10 mouse cellular contexts compared by ENCODE assay signal in the genomic region with DNA sequence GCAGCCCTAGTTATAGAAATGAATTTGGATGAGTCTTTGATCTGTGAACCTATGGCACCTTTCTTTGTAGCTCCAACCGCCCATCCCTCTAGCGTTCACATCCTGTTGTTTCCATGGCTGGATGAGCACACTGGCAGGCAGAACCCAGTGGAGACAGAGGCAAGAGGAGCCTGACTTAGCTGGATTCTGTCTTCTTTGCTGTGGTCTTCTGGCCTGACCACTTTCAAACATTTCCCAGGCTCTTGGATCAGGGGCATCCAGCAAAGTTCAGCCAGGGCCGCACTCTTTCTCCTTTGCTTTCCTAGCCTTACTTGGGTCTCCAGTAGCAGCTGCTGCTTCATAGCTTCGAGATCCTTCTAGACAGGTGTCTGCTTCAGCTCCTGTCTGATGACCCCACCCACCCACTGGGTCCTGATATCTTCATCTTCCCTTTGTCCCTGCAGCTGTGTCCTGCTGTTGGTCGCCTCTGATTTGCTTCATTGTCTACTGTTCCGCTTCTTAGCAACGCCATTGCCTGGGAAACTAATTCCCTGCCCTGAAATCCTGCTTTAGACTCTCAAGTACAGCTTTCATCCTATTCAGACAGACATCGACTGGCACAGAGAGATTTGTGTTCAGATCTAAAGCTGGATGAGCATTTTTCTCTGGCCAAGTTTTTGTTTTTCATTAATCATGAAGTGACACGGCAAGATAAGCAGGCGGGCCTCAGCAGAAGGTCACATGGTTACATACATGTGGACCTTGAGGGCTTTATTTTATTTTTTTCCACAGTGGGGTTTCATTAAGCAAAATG.
DNase-seq lines count a peak whose midpoint lies in the region; ATAC-seq lines count a peak whose summit lies in the region.
"Had no signal": no experiment of that assay in that cellular context is flagged by ENCODE, and none has a peak within 500 bp of the region (broad histone marks: within the 10 kb centered on the region; RNA-seq: fewer than 3 reads in every experiment).

No protein-coding gene starts in this region.

- peaks cover 27% of the 10 kb centered on the region for H3K4me1 ChIP-seq in hindbrain, embryonic 10.5 days (replicated peaks)
- H3K4me1 ChIP-seq in midbrain, embryonic 15.5 days, result peaks cover 18% of the 10 kb centered on the region
- no peaks in the 10 kb centered on the region for H3K4me1 ChIP-seq in liver, embryonic 12.5 days

- 0 out of 2 replicates have a peak, but pooled peaks cover 4% of the 10 kb centered on the region for H3K27me3 ChIP-seq in hindbrain, embryonic 10.5 days (ENCODE audit: insufficient read depth, poor library complexity, severe bottlenecking)
- H3K27me3 ChIP-seq in midbrain, embryonic 15.5 days (replicated peaks), result no peaks in the 10 kb centered on the region
- H3K27me3 ChIP-seq in liver, embryonic 12.5 days (replicated peaks), result no peaks in the 10 kb centered on the region

- H3K9ac ChIP-seq in midbrain, embryonic 15.5 days, result no peak overlapping the region
- H3K9ac ChIP-seq in liver, embryonic 12.5 days, result no peak overlapping the region

- H3K36me3 ChIP-seq in hindbrain, embryonic 10.5 days, result no peaks in the 10 kb centered on the region
- no peaks in the 10 kb centered on the region for H3K36me3 ChIP-seq in midbrain, embryonic 15.5 days (replicated peaks)
- H3K36me3 ChIP-seq in liver, embryonic 12.5 days, result no peaks in the 10 kb centered on the region

- 0 out of 2 replicates have a peak overlapping the region, but pooled peaks have one; percentile 16 for H3K4me3 ChIP-seq in hindbrain, embryonic 10.5 days
- no peak overlapping the region for H3K4me3 ChIP-seq in midbrain, embryonic 15.5 days
- H3K4me3 ChIP-seq in liver, embryonic 12.5 days, result no peak overlapping the region
- H3K4me3 ChIP-seq: heart, adult 2 months had no signal

- peak; percentile 84 for ATAC-seq in midbrain, embryonic 15.5 days (replicated peaks)
- no peak for ATAC-seq in liver, embryonic 12.5 days

- 39% methylated on average over 10 of the region's 10 CpGs for WGBS in hindbrain, embryonic 10.5 days
- WGBS in midbrain, embryonic 15.5 days, result 11% methylated on average over 10 of the region's 10 CpGs
- WGBS in liver, embryonic 12.5 days (ENCODE audit: insufficient replicate concordance), result 59% methylated on average over 10 of the region's 10 CpGs

- H3K4me2 ChIP-seq in midbrain, embryonic 15.5 days, result 0 out of 2 replicates have a peak overlapping the region, but pooled peaks have one; percentile 15
- no peak overlapping the region for H3K4me2 ChIP-seq in liver, embryonic 12.5 days

- H3K27ac ChIP-seq in hindbrain, embryonic 10.5 days, result peak overlapping the region; percentile 81
- H3K27ac ChIP-seq in midbrain, embryonic 15.5 days, result peak overlapping the region; percentile 57
- H3K27ac ChIP-seq in liver, embryonic 12.5 days, result no peak overlapping the region
- H3K27ac ChIP-seq: heart, adult 2 months had no signal

- H3K9me3 ChIP-seq in hindbrain, embryonic 10.5 days, result peaks cover 12% of the 10 kb centered on the region
- no peaks in the 10 kb centered on the region for H3K9me3 ChIP-seq in midbrain, embryonic 15.5 days
- no peaks in the 10 kb centered on the region for H3K9me3 ChIP-seq in liver, embryonic 12.5 days (replicated peaks)

- peak; percentile 34 for DNase-seq in heart, adult 11 months
- no peak for DNase-seq in heart, adult 18-20 months
- DNase-seq in adrenal gland, postnatal 14 days, result peak; percentile 39
- peak; percentile 69 for DNase-seq in hindbrain, embryonic 10.5 days (ENCODE audit: low spot score)
- no peak for DNase-seq in urinary bladder, adult 18-20 months (ENCODE audit: low spot score in 2 of 2)
- no peak for DNase-seq in lung, postnatal 25 days (ENCODE audit: low spot score)
- DNase-seq: B cell, adult 2 months; heart, adult 2 months had no signal

Comparison
In these comparisons a context has a peak if more than half of its experiments do, and no peak if none do; other contexts are left out.
1. DNase-seq: peak in heart, adult 11 months (single experiment), adrenal gland, postnatal 14 days (single experiment) and hindbrain, embryonic 10.5 days (single experiment); none in heart, adult 18-20 months (0 of 2), urinary bladder, adult 18-20 months (0 of 2) and lung, postnatal 25 days (single experiment).